Mouse (Mus musculus): ENCODE results near the gene Uggt2.

The Uggt2 gene

DNA sequence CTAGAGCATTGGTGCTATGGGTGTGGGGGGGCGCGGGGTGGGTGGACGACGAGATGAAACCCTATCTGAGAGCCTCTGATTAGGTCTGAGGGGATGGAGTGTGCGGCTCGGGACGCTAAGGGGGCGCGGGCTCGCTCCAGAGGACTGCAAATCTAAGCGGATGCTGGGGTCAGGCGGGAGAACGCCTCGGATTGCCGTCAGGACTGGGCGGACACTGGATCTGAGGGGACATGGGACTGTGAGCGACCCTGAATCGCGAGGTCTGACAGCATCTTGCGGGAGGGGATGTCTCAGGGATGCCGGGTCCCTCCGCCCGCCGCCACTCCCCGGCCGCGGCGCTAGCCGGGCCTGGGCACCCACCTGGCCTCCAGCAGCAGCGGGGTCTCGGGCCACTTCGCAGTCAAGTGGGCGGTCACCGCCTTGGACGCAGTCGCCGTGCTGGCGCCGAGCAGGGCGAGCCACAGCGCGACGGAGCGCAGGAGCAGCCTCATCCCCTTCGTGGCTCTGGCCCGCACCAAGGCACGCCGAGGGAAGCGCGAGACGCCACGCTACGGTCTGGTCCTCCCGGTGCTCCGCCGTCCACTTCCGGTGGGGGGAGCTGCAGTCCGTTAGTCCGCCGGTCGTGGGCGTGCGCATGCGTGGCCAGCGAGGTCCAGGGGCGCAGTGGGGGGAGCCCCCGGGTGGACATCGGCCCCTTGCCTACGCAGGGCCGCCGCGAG, at the start of gene Uggt2:
TSS of gene Uggt2 (minus strand) at position 580 of the 719 bp plus-strand sequence.
- no peak for TF ChIP-seq GATA4 (IDR thresholded peaks at IDR 0.05; ENCODE audit: insufficient replicate concordance, low read length)

DNA sequence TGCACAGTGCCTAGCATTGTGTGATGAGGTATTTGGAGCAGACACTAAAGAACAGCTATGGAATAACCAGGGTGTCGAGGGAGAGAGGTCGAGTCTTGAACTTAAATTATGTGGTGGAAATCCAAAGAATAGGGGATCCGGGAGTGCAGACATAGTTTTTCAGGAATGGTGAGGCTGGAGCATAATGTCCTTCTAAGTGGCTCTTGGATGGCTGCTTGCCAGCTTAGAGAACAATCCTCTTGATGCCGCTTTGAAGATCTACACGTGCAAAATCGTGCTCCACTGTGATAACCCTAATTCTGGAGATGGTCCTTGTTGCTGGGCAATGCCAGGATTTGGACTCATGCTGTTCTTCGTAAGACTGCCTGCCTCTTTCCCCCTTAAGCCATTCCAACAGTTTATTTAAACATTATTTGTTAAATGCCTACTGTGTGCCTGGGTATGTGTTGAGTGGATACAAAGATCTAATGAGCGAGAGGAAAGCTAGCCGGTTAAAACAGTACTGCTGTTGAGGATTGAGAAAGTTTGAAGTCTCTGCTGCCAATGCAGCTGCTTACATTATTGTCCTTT, 40.2 kb upstream of the Uggt2 start:
- TF ChIP-seq GATA4 (IDR thresholded peaks at IDR 0.05; ENCODE audit: insufficient replicate concordance, low read length) = no peak

DNA sequence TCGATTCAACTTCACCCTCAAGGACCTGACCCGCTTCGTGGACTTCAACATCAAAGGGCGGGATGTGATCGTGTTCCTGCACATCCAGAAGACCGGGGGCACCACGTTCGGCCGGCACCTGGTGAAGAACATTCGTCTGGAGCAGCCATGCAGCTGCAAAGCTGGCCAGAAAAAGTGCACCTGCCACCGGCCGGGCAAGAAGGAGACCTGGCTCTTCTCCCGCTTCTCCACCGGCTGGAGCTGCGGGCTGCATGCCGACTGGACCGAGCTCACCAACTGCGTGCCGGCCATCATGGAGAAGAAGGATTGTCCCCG, 39.5 kb upstream of the Uggt2 start:
- TF ChIP-seq GATA4 (IDR thresholded peaks at IDR 0.05; ENCODE audit: insufficient replicate concordance, low read length) = no peak

DNA sequence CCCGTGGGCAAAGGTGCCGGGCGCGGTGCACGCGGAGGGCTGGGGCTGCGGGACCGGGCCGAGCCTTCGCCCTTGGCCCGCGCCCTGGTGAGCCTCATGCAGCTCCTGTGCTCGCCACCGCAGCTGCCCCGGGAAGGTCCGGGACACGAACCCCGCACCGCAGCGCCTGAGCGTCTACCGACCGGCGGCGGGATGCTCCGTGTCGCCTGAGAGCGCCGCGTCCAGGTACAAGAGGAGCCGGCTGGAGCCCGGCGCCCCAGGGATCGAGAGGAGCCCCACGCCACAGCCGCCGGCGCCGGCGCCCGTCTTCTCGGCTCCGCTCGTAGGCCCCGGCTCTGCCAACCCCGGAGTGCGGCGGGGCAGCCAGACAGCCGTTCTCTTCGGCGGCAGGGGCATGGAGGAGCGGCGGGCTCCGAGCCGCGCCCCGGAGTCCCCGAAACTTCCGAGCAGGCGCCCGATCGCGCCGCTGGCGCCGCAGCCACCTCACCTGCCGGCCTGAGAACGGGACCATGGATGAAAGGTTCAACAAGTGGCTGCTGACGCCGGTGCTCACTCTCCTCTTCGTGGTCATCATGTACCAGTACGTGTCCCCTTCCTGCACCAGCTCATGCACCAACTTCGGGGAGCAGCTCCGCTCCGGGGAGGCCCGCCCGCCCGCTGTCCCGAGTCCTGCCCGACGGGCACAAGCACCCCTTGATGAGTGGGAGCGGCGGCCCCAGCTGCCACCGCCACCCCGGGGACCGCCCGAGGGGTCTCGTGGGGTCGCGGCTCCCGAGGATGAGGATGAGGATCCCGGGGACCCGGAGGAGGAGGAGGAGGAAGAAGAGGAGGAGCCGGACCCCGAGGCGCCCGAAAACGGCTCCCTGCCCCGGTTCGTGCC, 38.9 kb upstream of the Uggt2 start, which contains the start of gene Hs6st3:
TSS of gene Hs6st3 (plus strand) at position 436 of the 880 bp plus-strand sequence.
- TF ChIP-seq GATA4 (IDR thresholded peaks at IDR 0.05; ENCODE audit: insufficient replicate concordance, low read length) = no peak

DNA sequence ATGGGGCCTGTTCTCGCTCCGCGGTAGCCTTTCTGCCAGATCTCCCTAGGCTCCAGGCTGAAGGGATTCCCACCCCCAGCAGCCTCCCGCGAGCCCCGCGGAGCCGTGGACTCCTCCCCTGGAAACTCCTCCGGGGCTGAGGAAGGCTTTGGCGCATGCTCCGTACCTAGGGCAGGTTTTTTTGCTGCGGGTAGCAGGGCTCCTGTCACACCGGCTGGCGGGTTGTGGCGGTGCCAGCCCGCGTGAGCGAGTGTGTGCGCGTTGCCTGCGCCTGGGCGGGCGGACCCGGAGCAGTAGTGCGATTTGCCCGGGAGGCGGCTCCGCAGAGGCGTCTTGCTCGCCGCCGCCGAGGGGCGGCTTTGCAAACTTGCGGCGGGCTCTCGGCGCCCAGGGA, 38.3 kb upstream of the Uggt2 start:
- TF ChIP-seq GATA4 (IDR thresholded peaks at IDR 0.05; ENCODE audit: insufficient replicate concordance, low read length) = no peak

DNA sequence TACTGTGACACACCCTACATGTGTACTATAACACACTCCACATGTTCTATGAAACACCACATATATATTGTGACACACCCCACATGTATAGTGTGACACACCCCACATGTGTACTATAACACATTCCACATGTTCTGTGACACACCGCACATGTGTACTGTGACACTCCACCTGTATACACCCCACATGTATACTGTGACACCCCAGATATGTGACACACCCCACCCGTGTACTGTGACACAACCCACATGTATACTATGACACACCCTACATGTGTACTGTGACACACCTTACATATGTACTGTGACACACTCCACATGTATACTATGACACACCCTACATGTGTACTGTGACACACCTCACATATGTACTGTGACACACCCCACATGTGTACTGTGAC, 28.1 kb upstream of the Uggt2 start:
- TF ChIP-seq GATA4 (IDR thresholded peaks at IDR 0.05; ENCODE audit: insufficient replicate concordance, low read length) = no peak

DNA sequence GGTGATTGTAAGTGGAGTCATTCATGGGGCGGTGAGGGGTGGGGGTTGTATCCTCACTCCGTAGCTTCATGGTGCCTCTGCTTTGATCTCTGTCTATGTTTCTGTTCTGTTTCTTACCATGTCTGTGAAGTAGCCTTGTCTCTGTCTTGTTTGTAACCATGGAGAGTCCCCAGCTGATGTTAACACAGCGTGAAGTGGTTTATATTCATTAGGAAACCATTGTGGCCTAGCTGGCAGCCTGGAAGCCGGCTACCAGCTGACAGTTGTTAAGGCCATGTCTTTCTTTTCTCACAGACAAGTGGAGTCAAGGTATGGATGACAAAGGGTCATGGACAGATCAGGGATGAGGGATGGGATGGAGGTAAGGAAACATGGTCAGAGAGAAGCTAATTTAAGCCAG, 26.6 kb upstream of the Uggt2 start:
- no peak for TF ChIP-seq GATA4 (IDR thresholded peaks at IDR 0.05; ENCODE audit: insufficient replicate concordance, low read length)

DNA sequence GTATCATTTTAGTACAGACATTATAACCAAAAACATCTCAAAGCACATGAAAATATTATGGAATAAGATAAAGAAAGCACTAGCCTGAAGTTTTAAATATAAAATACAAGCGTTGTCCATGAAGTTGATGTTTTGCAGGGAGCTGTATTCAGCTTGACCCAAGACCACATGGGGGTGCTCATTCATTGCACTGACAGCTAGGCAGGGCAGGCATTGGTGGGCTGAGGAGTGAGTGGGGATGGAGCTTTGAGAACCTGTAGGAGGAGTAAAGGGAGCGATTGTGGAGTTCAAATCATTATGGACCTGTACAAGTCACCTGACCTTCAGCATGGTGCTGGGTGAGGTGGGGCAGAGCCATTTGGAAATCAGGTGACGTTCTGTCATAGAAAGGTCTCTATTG, 24.8 kb upstream of the Uggt2 start:
- TF ChIP-seq GATA4 (IDR thresholded peaks at IDR 0.05; ENCODE audit: insufficient replicate concordance, low read length) = no peak

DNA sequence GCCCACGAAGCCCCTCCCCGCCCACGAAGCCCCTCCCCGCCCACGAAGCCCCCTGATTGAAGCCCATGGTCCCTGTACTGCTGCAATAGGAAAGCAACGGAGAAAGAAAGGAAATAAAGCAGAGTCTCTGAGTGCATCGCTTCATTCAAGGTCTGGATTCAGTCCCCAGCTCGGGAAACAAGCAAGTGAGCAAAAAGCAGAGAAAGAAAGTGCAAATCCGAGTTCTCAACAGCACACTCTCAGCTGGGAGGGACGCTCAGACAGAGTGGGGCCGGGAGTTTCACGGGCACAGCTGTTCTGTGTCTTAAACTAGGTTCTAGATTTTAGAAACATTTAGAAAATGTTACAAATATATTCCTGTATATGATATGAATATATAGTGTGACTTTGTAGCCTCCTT, 24.4 kb upstream of the Uggt2 start:
- TF ChIP-seq GATA4 (IDR thresholded peaks at IDR 0.05; ENCODE audit: insufficient replicate concordance, low read length) = no peak

DNA sequence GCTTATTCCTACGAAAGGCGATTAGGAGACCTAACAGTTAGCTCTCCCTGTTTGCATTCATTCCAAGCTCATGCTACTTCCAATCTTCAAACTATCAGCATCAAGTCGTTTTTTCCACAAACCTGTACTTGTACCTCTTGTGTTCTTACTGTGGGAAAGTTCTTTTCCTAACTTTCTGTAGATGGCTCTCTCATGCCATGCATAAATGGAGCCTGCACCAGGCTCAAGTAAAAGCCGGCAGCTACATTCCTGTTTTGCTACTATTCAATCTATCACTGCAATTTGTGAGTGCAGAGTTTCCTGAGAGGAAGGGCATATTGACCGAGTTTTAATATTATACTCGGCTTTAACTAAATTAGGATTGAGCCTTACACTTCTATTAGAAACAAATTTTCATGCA, 13.3 kb upstream of the Uggt2 start:
- TF ChIP-seq GATA4 (IDR thresholded peaks at IDR 0.05; ENCODE audit: insufficient replicate concordance, low read length) = no peak

DNA sequence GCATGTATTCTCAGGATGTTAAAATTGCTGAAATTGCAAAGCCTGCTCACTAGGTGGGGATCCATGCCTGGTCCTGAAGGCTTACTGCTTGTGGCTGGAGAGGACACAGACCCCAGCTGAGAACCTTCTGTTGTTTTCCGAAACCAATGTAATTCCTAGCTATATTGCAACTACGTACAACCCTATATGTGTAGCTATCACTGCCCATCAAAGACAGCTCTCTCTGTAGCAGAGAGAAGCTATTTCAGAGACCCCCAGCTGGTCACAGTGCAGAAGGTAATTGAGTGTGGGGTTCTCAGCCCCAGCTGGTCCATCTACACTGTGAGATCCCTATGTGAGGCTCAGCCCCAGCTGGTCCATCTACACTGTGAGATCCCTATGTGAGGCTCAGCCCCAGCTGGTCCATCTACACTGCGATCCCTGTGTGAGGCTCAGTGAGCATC, 10.6 kb upstream of the Uggt2 start:
- no peak for TF ChIP-seq GATA4 (IDR thresholded peaks at IDR 0.05; ENCODE audit: insufficient replicate concordance, low read length)

DNA sequence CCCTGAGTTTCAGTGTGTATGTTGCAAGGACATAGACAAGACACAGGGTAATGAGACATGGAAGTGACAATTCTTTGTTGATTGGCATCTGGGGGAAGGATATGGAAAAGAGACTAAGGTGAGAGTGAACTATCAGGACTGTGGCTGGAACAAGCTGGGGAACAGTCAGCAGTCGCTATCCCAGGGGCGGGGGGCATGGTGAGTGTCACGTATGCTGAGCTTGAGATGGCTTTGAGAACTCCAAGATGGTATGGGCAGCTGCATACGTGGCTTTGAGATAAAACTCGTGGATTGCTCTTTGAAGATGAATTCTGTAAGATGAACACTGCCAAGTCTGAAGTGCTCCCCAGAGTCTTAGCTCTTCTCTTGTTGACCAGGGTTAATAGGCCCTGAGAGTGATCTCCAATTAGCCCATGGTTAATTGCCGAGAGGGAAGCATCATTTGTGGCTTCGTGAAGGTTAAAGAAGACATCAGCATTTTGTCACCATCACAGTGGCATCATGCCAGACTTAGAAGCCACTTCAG, 9.6 kb upstream of the Uggt2 start:
- no peak for TF ChIP-seq GATA4 (IDR thresholded peaks at IDR 0.05; ENCODE audit: insufficient replicate concordance, low read length)

DNA sequence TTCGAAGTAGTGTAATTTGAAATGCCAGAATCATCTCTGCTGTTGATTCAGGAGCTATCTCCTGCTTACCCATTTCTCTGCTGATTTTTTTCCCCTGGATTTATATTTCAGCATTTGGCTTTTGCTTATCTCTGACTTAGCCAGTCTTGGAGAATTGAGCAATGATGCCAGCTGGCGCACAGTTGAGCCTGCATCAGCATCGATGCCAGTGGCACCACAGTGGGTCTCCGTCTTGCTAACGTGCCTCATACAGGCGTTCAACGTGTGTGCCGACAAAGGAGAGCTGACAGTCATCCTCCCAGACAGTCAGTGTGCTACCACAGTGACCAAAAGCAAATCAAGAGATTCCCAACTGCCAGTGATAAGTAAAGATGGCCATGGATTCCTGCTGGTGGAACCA, 8.4 kb upstream of the Uggt2 start:
- TF ChIP-seq GATA4 (IDR thresholded peaks at IDR 0.05; ENCODE audit: insufficient replicate concordance, low read length) = no peak

DNA sequence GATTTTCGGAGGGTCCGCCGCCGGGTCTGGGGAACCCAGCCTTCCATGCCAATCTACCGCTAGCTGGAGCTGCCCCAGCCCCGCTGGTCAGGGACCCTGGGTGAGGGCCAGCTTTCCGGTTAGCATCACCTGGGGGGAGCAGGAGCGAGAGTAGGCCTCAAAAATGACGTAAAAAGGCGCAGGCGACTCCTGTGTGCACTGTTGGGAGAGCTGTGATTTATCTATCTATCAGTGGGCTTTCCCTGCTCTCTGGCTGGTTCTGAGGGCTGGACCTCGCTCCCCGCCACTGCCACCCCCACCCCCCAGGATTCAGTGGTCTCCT, 301 bp upstream of the Uggt2 start:
- no peak for TF ChIP-seq GATA4 (IDR thresholded peaks at IDR 0.05; ENCODE audit: insufficient replicate concordance, low read length)

DNA sequence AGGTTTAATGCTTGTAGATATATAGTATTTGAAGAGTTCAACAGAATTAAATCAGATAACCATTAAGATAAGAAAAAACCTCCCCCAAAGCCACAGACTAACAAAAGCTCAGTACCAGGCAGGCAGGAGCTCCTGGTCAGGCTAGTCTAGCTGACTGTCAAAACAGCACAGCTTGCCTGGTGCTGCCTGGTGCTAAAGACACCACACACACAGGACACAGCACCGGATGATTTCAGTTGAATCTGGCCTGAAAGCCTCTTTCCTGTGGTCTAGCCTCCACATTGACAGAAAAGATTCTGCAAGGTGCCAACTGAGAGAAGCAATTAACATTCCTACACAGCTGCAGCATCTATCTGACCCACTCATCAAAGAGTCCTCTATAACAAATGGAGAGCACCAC, 37.4 kb downstream of the Uggt2 start:
- no peak for TF ChIP-seq GATA4 (IDR thresholded peaks at IDR 0.05; ENCODE audit: insufficient replicate concordance, low read length)

DNA sequence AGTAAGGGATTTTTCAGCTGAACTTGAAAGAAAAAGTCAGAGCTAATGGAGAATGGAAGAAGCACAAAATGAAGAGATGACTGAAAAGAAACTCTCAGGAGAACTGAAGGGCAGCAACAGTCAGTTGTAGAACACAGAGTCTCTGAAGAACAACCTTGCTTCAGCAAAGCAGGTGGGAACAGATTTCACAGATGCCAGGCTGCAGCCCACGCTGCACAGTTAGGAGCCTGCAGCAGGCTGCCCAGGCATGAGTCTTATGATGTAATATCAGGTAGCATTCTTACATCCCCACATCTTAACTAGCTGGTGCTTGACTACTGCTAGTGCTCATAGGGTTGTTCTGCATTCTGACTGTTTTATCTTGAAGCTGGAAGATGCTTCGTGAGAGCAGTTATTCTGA, 38.5 kb downstream of the Uggt2 start:
- TF ChIP-seq GATA4 (IDR thresholded peaks at IDR 0.05; ENCODE audit: insufficient replicate concordance, low read length) = no peak

All from liver, adult (tissue).